Mouse (Mus musculus) liver, adult 2 months (tissue): ENCODE results near the gene Vcpkmt. TPM values are rescaled to one million over a fixed set of nuclear protein-coding genes. Genes with fewer than 3 reads are reported as not detected.
"Not testable (repeated sequence)": the region's sequence is repeated elsewhere in the genome, so short reads cannot be mapped to it uniquely, and the experiment has no call there.

Experiments used
- DNase-seq: peaks from one replicate; pipeline ENCODE4 v3.0.0-alpha.2; 2011; ENCODE audit warnings: low read depth, low spot score; ENCODE audit errors: extremely low read depth
- H3K27ac ChIP-seq: fragments of 200-500 bp; replicated peaks from 2 replicates; pipeline ENCODE4 v1.5.1; 2012; ENCODE audit warnings: low read depth, mild to moderate bottlenecking, control low read depth, inconsistent platforms, low read length; ENCODE audit not compliant: insufficient read depth
- H3K27me3 ChIP-seq: fragments of 200-500 bp; 2 replicates; pipeline ENCODE4 v1.6.1; 2012; ENCODE audit warnings: mild to moderate bottlenecking, moderate library complexity, low read length, inconsistent platforms; ENCODE audit not compliant: control insufficient read depth, insufficient read depth
- H3K36me3 ChIP-seq: fragments of 200-500 bp; 2 replicates; pipeline ENCODE4 v1.6.1; 2012; ENCODE audit warnings: low read length, inconsistent platforms; ENCODE audit not compliant: control insufficient read depth, insufficient read depth
- H3K4me1 ChIP-seq: fragments of 200-500 bp; 2 replicates; pipeline ENCODE4 v1.6.1; 2011; ENCODE audit warnings: low read length; ENCODE audit not compliant: control insufficient read depth, insufficient read depth
- H3K4me3 ChIP-seq: fragments of 200-500 bp; 2 replicates; pipeline ENCODE4 v1.5.1; 2011; ENCODE audit warnings: low read depth, mild to moderate bottlenecking, control low read depth, low read length, moderate library complexity; ENCODE audit not compliant: insufficient read depth
- H3K79me2 ChIP-seq: fragments of 200-500 bp; 2 replicates; pipeline ENCODE4 v1.6.1; 2012; ENCODE audit warnings: inconsistent platforms, mild to moderate bottlenecking, low read length, moderate library complexity; ENCODE audit not compliant: control insufficient read depth, insufficient read depth
- H3K9ac ChIP-seq: fragments of 200-500 bp; 2 replicates; pipeline ENCODE4 v1.6.1; 2012; ENCODE audit warnings: low read depth, mild to moderate bottlenecking, control low read depth, inconsistent platforms, low read length
- CTCF ChIP-seq: fragments of 200-500 bp; IDR thresholded peaks from 2 replicates; pipeline ENCODE4 v1.5.1; 2011; ENCODE audit warnings: low read depth, low read length, control low read depth
- POLR2A ChIP-seq: fragments of 200-500 bp; IDR thresholded peaks from 2 replicates; pipeline ENCODE4 v1.6.1; 2011; ENCODE audit warnings: low read length, control low read depth; ENCODE audit not compliant: insufficient read depth; ENCODE audit errors: extremely low read depth
- WGBS: fragments of 180-500 bp; shearing (Covaris S2); methylation state at CpG from one replicate; pipeline ENCODE4 v1.1.7; 2018; 5-methylcytosine and 5-hydroxymethylcytosine counted together
- polyA plus RNA-seq: library from polyadenylated mRNA; depleted of rRNA; stranded (reverse); fragments of >200 nt; gene quantifications from 2 replicates; pipeline ENCODE4 v1.2.3, GENCODE M21; 2012
- total RNA-seq: library from RNA; depleted of rRNA; stranded (reverse); fragments of >200 nt; gene quantifications from 2 replicates; pipeline ENCODE4 v1.2.3, GENCODE M21; 2014

Gene Vcpkmt
- total and polyA plus RNA-seq, 2 experiments = 2.2 to 2.9 TPM

GRCm38 (mm10) chr12:69569926-69570325 lies 12.9 kb downstream of the Vcpkmt start:
- TF ChIP-seq CTCF (no peak), POLR2A (no peak)
- no peak overlapping the region for H3K4me3 ChIP-seq
- DNase-seq = no peak
- H3K36me3 ChIP-seq = no peaks in the 10 kb centered on the region
- no peak overlapping the region for H3K9ac ChIP-seq
- no peaks in the 10 kb centered on the region for H3K79me2 ChIP-seq
- H3K27me3 ChIP-seq = no peaks in the 10 kb centered on the region
- no peak overlapping the region for H3K27ac ChIP-seq
- WGBS = 95% methylated on average over 3 of the region's 3 CpGs
- H3K4me1 ChIP-seq = peaks cover 7% of the 10 kb centered on the region

GRCm38 (mm10) chr12:69568266-69568665 lies 14.6 kb downstream of the Vcpkmt start:
- no peaks in the 10 kb centered on the region for H3K79me2 ChIP-seq
- no peak overlapping the region for H3K9ac ChIP-seq
- H3K27me3 ChIP-seq = no peaks in the 10 kb centered on the region
- no peak overlapping the region for H3K4me3 ChIP-seq
- no peak overlapping the region for H3K27ac ChIP-seq
- no peak for DNase-seq
- H3K4me1 ChIP-seq = no peaks in the 10 kb centered on the region
- TF ChIP-seq CTCF (no peak), POLR2A (no peak)
- no peaks in the 10 kb centered on the region for H3K36me3 ChIP-seq
- WGBS = 87% methylated on average over 3 of the region's 3 CpGs

- DNase-seq, H3K27me3 ChIP-seq, H3K79me2 ChIP-seq, H3K4me3 ChIP-seq, H3K36me3 ChIP-seq, H3K27ac ChIP-seq, H3K4me1 ChIP-seq, H3K9ac ChIP-seq: not testable (repeated sequence)
- WGBS = 83% methylated on average over 6 of the region's 6 CpGs
Observed at GRCm38 (mm10) chr12:69561006-69561405, 21.8 kb downstream of the Vcpkmt start.

- no peaks in the 10 kb centered on the region for H3K79me2 ChIP-seq
- H3K27me3 ChIP-seq = no peaks in the 10 kb centered on the region
- no peak overlapping the region for H3K27ac ChIP-seq
- H3K9ac ChIP-seq = no peak overlapping the region
- DNase-seq = peak; percentile 29
- no peak for TF ChIP-seq POLR2A
- TF ChIP-seq CTCF = no peak
- H3K36me3 ChIP-seq = no peaks in the 10 kb centered on the region
- H3K4me3 ChIP-seq = no peak overlapping the region
- no peaks in the 10 kb centered on the region for H3K4me1 ChIP-seq
- WGBS = 46% methylated on average over 6 of the region's 6 CpGs
Observed at GRCm38 (mm10) chr12:69556221-69556861, 26.5 kb downstream of the Vcpkmt start.

GRCm38 (mm10) chr12:69545456-69546178 lies 37.2 kb downstream of the Vcpkmt start:
- Histone ChIP-seq H3K9ac (no peak overlapping the region), H3K27me3 (no peaks in the 10 kb centered on the region), H3K4me1 (no peaks in the 10 kb centered on the region), H3K36me3 (no peaks in the 10 kb centered on the region), H3K79me2 (no peaks in the 10 kb centered on the region), H3K4me3 (no peak overlapping the region), H3K27ac (no peak overlapping the region)
- no peak for DNase-seq
- no peak for TF ChIP-seq CTCF
- TF ChIP-seq POLR2A = no peak
- WGBS = 86% methylated on average over 13 of the region's 13 CpGs

- Histone ChIP-seq H3K79me2 (no peaks in the 10 kb centered on the region), H3K27me3 (no peaks in the 10 kb centered on the region), H3K9ac (no peak overlapping the region), H3K4me1 (no peaks in the 10 kb centered on the region), H3K36me3 (no peaks in the 10 kb centered on the region), H3K4me3 (no peak overlapping the region), H3K27ac (no peak overlapping the region)
- WGBS = 89% methylated on average over 6 of the region's 6 CpGs
- DNase-seq = no peak
- TF ChIP-seq CTCF = no peak
- no peak for TF ChIP-seq POLR2A
Observed at GRCm38 (mm10) chr12:69544994-69545393, 37.8 kb downstream of the Vcpkmt start.
